Mouse (Mus musculus) MEL (cell line): Measurements from ENCODE around the gene Irs3. TPM values are rescaled to one million over a fixed set of nuclear protein-coding genes. Genes with fewer than 3 reads are reported as not detected.

Experiments used
- DNase-seq: peaks from one replicate; pipeline ENCODE4 v3.0.0; 2011; ENCODE audit warnings: low read depth, low spot score
- H3K27ac ChIP-seq: 2 replicates; pipeline ENCODE4 v1.5.1; 2012; ENCODE audit warnings: low read depth, mild to moderate bottlenecking, control low read depth, low read length, moderate library complexity; ENCODE audit not compliant: control insufficient read depth
- H3K27me3 ChIP-seq, 2 experiments: fragments of 150-350 bp in 1 of 2; sonication (generic) in 1 of 2; 2 replicates each; pipeline ENCODE4 v1.6.1; 2012; ENCODE audit warnings: low read length in 2 of 2, mild to moderate bottlenecking in 2 of 2, improper control_type of control experiment in 1 of 2, moderate library complexity in 1 of 2; ENCODE audit not compliant: insufficient read depth in 2 of 2, control insufficient read depth in 1 of 2
- H3K36me3 ChIP-seq, 2 experiments: 2 replicates each; pipeline ENCODE4 v1.6.1; 2012 to 2014; ENCODE audit warnings: low read length in 2 of 2, improper control_type of control experiment in 1 of 2, inconsistent platforms in 1 of 2, mild to moderate bottlenecking in 1 of 2; ENCODE audit not compliant: insufficient read depth in 2 of 2, control insufficient read depth in 1 of 2
- H3K4me1 ChIP-seq, 2 experiments: fragments of 150-350 bp in 1 of 2; sonication (generic) in 1 of 2; 2 replicates each; pipeline ENCODE4 v1.6.1; 2012; ENCODE audit warnings: low read length in 2 of 2, improper control_type of control experiment in 1 of 2, mild to moderate bottlenecking in 1 of 2; ENCODE audit not compliant: insufficient read depth in 2 of 2, control insufficient read depth in 1 of 2
- H3K4me3 ChIP-seq, 2 experiments: fragments of 150-350 bp in 1 of 2; sonication (generic) in 1 of 2; 2 replicates each; pipeline ENCODE4 v1.5.1; 2012; ENCODE audit warnings: low read depth in 2 of 2, low read length in 2 of 2, mild to moderate bottlenecking in 2 of 2, moderate library complexity in 2 of 2, control low read depth in 1 of 2, improper control_type of control experiment in 1 of 2; ENCODE audit not compliant: control insufficient read depth in 1 of 2, insufficient read depth in 1 of 2
- H3K79me2 ChIP-seq: 2 replicates; pipeline ENCODE4 v1.6.1; 2012; ENCODE audit warnings: mild to moderate bottlenecking, low read length, moderate library complexity; ENCODE audit not compliant: control insufficient read depth, poor library complexity, insufficient read depth
- H3K9ac ChIP-seq: 2 replicates; pipeline ENCODE4 v1.6.1; 2012; ENCODE audit warnings: low read depth, mild to moderate bottlenecking, control low read depth, low read length, moderate library complexity; ENCODE audit not compliant: control insufficient read depth, poor library complexity, severe bottlenecking
- H3K9me3 ChIP-seq: fragments of 150-350 bp; sonication (generic); replicated peaks from 2 replicates; pipeline ENCODE4 v1.6.1; 2012; ENCODE audit warnings: mild to moderate bottlenecking, low read length, improper control_type of control experiment, moderate library complexity; ENCODE audit not compliant: insufficient read depth
- BHLHE40 ChIP-seq: IDR thresholded peaks from 2 replicates; pipeline ENCODE4 v1.6.1; 2012; ENCODE audit warnings: low read depth, mild to moderate bottlenecking, inconsistent platforms, low read length, improper control_type of control experiment, borderline replicate concordance
- E2F4 ChIP-seq: IDR thresholded peaks from 2 replicates; pipeline ENCODE4 v1.6.1; 2011; ENCODE audit warnings: low read depth, low read length, improper control_type of control experiment, borderline replicate concordance
- ELF1 ChIP-seq: IDR thresholded peaks from 2 replicates; pipeline ENCODE4 v1.6.1; 2014; ENCODE audit warnings: low read depth, mild to moderate bottlenecking, inconsistent platforms, low read length, improper control_type of control experiment, moderate library complexity
- EP300 ChIP-seq, 2 experiments: IDR thresholded peaks; 2 replicates each; pipeline ENCODE4 v1.6.1; 2011; ENCODE audit warnings: improper control_type of control experiment in 2 of 2, low read length in 2 of 2, low read depth in 1 of 2, mild to moderate bottlenecking in 1 of 2
- JUND ChIP-seq: IDR thresholded peaks from 2 replicates; pipeline ENCODE4 v1.6.1; 2011; ENCODE audit warnings: low read depth, mild to moderate bottlenecking, improper control_type of control experiment, low read length
- MAFK ChIP-seq: IDR thresholded peaks from 2 replicates; pipeline ENCODE4 v1.6.1; 2011; ENCODE audit warnings: low read depth, mild to moderate bottlenecking, low read length, improper control_type of control experiment, borderline replicate concordance
- MAZ ChIP-seq: IDR thresholded peaks from 2 replicates; pipeline ENCODE4 v1.6.1; 2012; ENCODE audit warnings: low read depth, mild to moderate bottlenecking, inconsistent platforms, low read length, improper control_type of control experiment
- MXI1 ChIP-seq: IDR thresholded peaks from 2 replicates; pipeline ENCODE4 v1.6.1; 2011; ENCODE audit warnings: mild to moderate bottlenecking, low read depth, low read length, improper control_type of control experiment
- NRF1 ChIP-seq: IDR thresholded peaks from 2 replicates; pipeline ENCODE4 v1.6.1; 2014; ENCODE audit warnings: low read depth, mild to moderate bottlenecking, inconsistent platforms, low read length, improper control_type of control experiment, moderate library complexity; ENCODE audit not compliant: poor library complexity, insufficient read depth, severe bottlenecking
- POLR2A ChIP-seq, 2 experiments: IDR thresholded peaks; 2 replicates each; pipeline ENCODE4 v1.6.1; 2011 to 2012; ENCODE audit warnings: low read length in 2 of 2, mild to moderate bottlenecking in 2 of 2, control low read depth in 1 of 2, improper control_type of control experiment in 1 of 2, low read depth in 1 of 2, moderate library complexity in 1 of 2; ENCODE audit not compliant: control insufficient read depth in 1 of 2, insufficient read depth in 1 of 2, poor library complexity in 1 of 2
- POLR2AphosphoS5 ChIP-seq: IDR thresholded peaks from 2 replicates; pipeline ENCODE4 v1.6.1; 2012; ENCODE audit warnings: low read depth, borderline replicate concordance, mild to moderate bottlenecking, inconsistent platforms, low read length, moderate library complexity, mixed read lengths
- RCOR1 ChIP-seq: IDR thresholded peaks from 2 replicates; pipeline ENCODE4 v1.6.1; 2012; ENCODE audit warnings: low read depth, mild to moderate bottlenecking, inconsistent platforms, low read length, improper control_type of control experiment
- TBP ChIP-seq: IDR thresholded peaks from 2 replicates; pipeline ENCODE4 v1.8.0; 2011; ENCODE audit warnings: low read depth, low read length, improper control_type of control experiment
- UBTF ChIP-seq: IDR thresholded peaks from 2 replicates; pipeline ENCODE4 v1.6.1; 2012; ENCODE audit warnings: low read depth, mild to moderate bottlenecking, inconsistent platforms, low read length, improper control_type of control experiment, moderate library complexity, borderline replicate concordance; ENCODE audit not compliant: insufficient read depth
- USF2 ChIP-seq, 2 experiments: IDR thresholded peaks; 2 replicates each; pipeline ENCODE4 v1.6.1; 2011 to 2012; ENCODE audit warnings: improper control_type of control experiment in 2 of 2, low read length in 2 of 2, borderline replicate concordance in 1 of 2, inconsistent platforms in 1 of 2, low read depth in 1 of 2, mild to moderate bottlenecking in 1 of 2; ENCODE audit not compliant: insufficient read depth in 1 of 2
- ZC3H11A ChIP-seq: IDR thresholded peaks from 2 replicates; pipeline ENCODE4 v1.6.1; 2012; ENCODE audit warnings: low read depth, mild to moderate bottlenecking, inconsistent platforms, low read length, improper control_type of control experiment
- ZKSCAN1 ChIP-seq: IDR thresholded peaks from 2 replicates; pipeline ENCODE4 v1.6.1; 2012; ENCODE audit warnings: low read depth, mild to moderate bottlenecking, inconsistent platforms, low read length, improper control_type of control experiment, moderate library complexity
- ZMIZ1 ChIP-seq: IDR thresholded peaks from 2 replicates; pipeline ENCODE4 v1.6.1; 2012; ENCODE audit warnings: low read depth, mild to moderate bottlenecking, inconsistent platforms, low read length, improper control_type of control experiment, moderate library complexity
- ZNF384 ChIP-seq: IDR thresholded peaks from 2 replicates; pipeline ENCODE4 v1.6.1; 2012; ENCODE audit warnings: low read depth, mild to moderate bottlenecking, inconsistent platforms, low read length, improper control_type of control experiment
- polyA plus RNA-seq, 2 experiments: library from polyadenylated mRNA; stranded (reverse) in 1 of 2; unstranded in 1 of 2; fragments of >175 nt in 1 of 2; fragments of >200 nt in 1 of 2; gene quantifications; 2 replicates each; pipeline versions ENCODE4 v1.2.1 to v1.2.4; 2012; ENCODE audit warnings: low replicate concordance in 2 of 2, low read depth in 1 of 2; ENCODE audit not compliant: insufficient read length in 2 of 2, insufficient read depth in 1 of 2, missing spikeins in 1 of 2
- total RNA-seq: library from RNA; depleted of rRNA; stranded (reverse); fragments of 300-350 nt; gene quantifications from 2 replicates; pipeline ENCODE4 v1.2.3, GENCODE M21; 2012

Irs3 gene
- total and polyA plus RNA-seq, 3 experiments = not detected

DNA sequence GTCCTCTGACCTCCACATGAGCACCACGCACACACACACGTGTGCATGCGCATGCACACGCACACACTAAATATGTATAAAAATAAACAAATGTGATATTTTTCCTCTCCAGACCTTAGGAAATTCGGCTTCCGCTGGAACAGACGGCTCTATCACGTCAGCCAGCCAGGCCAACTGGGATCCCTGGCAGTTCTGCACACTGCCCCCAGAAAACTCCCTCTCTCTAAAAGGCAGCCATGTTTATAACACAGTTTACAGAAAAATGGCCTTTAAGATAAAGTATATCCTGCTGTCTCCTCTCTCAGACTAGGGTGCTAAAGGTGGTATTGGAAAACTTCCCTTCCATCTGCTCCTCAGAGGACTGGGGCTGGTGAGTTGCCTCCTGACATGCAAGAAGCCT, 32.3 kb upstream of the Irs3 start:
- Histone ChIP-seq H3K4me3 (no peak overlapping the region), H3K27ac (no peak overlapping the region), H3K9me3 (no peaks in the 10 kb centered on the region), H3K4me1 (peaks cover 8 to 28% of the 10 kb centered on the region in 2 experiments), H3K27me3 (no peaks in the 10 kb centered on the region), H3K79me2 (peaks cover 54% of the 10 kb centered on the region), H3K36me3 (peaks cover 2 to 32% of the 10 kb centered on the region in 2 experiments), H3K9ac (no peak overlapping the region)
- DNase-seq = no peak
- no peak for TF ChIP-seq MAZ
- no peak for TF ChIP-seq POLR2A (IDR thresholded peaks at IDR 0.05; ENCODE audit: control insufficient read depth in 1 of 2, insufficient read depth in 1 of 2, low read depth in 1 of 2, low read length in 2 of 2, poor library complexity in 1 of 2)
- no peak for TF ChIP-seq ZMIZ1
- no peak for TF ChIP-seq EP300 (IDR thresholded peaks at IDR 0.05; ENCODE audit: low read depth in 1 of 2, low read length in 2 of 2)
- TF ChIP-seq ZC3H11A = no peak
- TF ChIP-seq POLR2AphosphoS5 = no peak
- TF ChIP-seq MAFK = no peak
- no peak for TF ChIP-seq BHLHE40
- TF ChIP-seq JUND = no peak
- TF ChIP-seq TBP = no peak
- no peak for TF ChIP-seq MXI1
- TF ChIP-seq UBTF = no peak
- no peak for TF ChIP-seq ELF1
- TF ChIP-seq NRF1 = no peak
- TF ChIP-seq ZKSCAN1 = no peak
- TF ChIP-seq ZNF384 = no peak
- no peak for TF ChIP-seq E2F4

GRCm38 (mm10) chr5:137674786-137675185, 29.3 kb upstream of the Irs3 start:
- no peak for DNase-seq
- H3K27ac ChIP-seq = no peak overlapping the region
- no peaks in the 10 kb centered on the region for H3K9me3 ChIP-seq
- H3K79me2 ChIP-seq = peaks cover 40% of the 10 kb centered on the region
- H3K4me1 ChIP-seq = peaks cover 10 to 31% of the 10 kb centered on the region in 2 experiments
- H3K36me3 ChIP-seq = peaks cover 2 to 21% of the 10 kb centered on the region in 2 experiments
- no peak overlapping the region for H3K4me3 ChIP-seq
- no peak overlapping the region for H3K9ac ChIP-seq
- TF ChIP-seq POLR2A (IDR thresholded peaks at IDR 0.05; ENCODE audit: control insufficient read depth in 1 of 2, insufficient read depth in 1 of 2, low read depth in 1 of 2, low read length in 2 of 2, poor library complexity in 1 of 2) (no peak), USF2 (IDR thresholded peaks at IDR 0.05; ENCODE audit: borderline replicate concordance in 1 of 2, insufficient read depth in 1 of 2, low read depth in 1 of 2, low read length in 2 of 2) (no peak), RCOR1 (no peak)
- no peaks in the 10 kb centered on the region for H3K27me3 ChIP-seq
